Mouse (Mus musculus): Measurements from ENCODE around the gene Kncn.

The Kncn gene

GRCm38 (mm10) chr4:115884022-115884421 lies at the start of gene Kncn:
Kncn (plus strand) TSS chr4:115884400.
- peak in 1 of 2 experiments; percentile 25 for DNase-seq

GRCm38 (mm10) chr4:115835576-115835975 lies 48.6 kb upstream of the Kncn start:
- no peak for DNase-seq

GRCm38 (mm10) chr4:115838196-115838595 lies 46.0 kb upstream of the Kncn start:
- DNase-seq: no peak

DNA sequence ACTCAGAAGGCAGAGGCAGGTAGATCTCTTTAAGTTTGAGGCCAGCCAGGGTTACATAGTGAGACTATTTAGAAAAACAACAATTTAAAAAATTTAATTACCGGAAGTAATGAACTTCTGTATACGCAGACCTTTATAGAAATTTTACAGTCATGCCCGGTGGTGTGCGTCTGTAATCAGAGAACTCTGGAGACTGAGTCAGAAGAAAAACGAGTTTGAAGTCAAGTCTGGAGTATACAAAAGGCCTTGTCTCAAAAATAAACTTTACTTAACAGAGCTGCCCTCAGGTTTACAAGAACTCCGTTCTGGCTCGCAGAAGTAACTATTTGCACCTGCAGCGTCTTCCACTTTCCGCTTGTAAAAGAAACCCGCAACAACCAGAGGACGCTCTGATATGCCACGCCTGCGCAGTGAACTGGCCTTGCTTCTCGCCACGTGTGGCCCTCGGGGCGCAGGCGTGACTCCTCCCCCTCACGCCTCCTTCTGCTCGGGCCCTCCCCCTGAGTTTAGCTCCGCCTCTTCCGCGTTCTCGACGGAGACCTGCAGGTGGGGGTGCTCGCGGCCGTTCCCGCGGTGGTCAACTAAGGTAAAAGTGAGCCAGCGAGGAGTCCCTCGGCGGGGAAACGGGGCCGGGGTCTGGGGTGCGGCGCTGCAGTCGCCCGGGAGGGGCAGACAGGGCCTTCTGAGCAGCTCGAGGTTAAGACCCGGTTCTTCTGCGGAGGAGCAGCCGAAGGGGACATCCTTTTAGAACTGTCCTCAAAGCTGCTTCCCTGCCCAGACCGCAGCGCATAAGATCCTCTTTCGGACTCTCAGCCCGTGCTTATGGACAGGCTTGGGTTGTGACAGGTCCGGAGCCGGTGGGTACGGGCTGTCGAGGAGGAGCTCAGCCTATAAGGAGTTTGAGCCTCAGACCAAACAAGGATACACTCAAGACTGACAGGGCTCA lies 45.2 kb upstream of the Kncn start, which contains the start of gene Mknk1:
Gene Mknk1 (plus strand): TSS at position 503 of the 946 bp plus-strand sequence.
- peak; percentile 92 to 93 for DNase-seq

GRCm38 (mm10) chr4:115839956-115840355 lies 44.2 kb upstream of the Kncn start:
- peak; percentile 33 to 39 for DNase-seq

DNA sequence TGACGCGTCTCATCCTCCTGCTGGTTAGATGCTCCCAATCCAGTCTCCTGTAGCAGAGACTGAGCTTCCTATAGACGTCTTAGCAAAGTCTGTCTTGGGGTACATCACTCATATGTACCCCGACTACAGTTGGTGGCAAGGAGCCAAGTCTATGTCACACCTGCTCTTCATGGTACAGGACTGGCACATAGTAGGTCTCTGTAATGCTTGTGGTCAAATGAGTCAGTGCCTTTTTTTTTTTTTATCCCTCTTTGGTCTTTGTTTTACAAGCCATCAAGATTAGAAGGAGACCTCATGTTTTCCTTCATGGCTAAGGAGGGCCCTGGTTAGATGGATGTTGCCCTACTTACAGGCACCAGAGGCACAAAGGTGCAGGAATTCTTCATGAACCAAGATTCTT lies 43.4 kb upstream of the Kncn start:
- DNase-seq: no peak

GRCm38 (mm10) chr4:115846656-115847055 lies 37.5 kb upstream of the Kncn start:
- DNase-seq: no peak

- DNase-seq: no peak
Measured at GRCm38 (mm10) chr4:115847377-115847776, 36.8 kb upstream of the Kncn start.

DNA sequence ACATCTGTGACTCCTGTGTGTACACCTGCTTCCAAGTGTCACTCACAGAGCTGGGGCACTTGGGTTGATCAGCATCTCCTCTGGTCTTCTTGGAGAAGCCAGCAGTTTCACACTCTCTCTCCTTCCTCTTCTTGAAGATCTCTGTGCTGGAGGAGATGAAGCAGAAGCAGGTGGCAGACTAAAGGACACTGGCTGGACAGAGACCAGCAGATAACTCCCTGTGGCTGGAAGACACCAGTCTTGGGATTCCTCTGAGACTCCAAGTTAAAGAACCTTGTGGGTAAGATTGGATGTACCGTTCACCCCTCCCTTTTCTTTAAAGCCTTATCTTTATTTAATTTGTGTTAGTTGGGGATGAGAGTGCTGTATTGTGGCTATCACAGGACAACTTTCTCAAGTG lies 36.1 kb upstream of the Kncn start:
- DNase-seq: no peak

DNA sequence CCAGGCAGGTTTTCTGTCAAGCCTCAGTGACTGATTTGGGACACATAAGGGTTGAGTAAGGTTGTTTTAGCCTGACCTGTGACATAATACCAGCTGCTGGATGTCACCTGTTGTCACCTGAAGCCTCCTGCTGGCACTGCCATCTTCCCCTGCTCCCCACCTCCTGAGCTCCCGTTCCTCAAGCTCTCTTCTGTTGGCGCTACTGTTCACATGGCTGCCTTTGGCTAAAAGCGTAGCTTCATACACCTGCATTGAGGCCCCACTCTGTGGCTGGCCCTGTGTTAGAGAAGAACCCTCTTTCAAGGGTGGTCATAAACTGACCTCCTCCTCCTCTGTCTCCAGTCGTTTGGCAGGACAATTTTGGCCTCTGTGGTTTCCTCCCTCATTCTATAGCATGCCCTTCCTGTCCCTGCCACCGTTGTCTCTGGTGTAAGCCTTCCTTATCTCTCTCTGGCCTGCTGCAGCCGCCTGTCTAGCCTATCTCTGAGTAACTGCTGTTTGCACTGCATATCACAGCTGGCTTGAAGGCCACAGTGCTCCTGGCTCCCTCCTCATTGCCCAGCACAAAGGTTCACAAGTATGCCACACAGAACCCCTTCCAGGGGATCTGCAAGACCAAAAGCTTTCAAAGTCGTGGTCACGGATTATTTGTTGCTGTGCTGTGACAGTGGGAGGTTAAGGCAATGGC lies 35.1 kb upstream of the Kncn start:
- no peak for DNase-seq

DNA sequence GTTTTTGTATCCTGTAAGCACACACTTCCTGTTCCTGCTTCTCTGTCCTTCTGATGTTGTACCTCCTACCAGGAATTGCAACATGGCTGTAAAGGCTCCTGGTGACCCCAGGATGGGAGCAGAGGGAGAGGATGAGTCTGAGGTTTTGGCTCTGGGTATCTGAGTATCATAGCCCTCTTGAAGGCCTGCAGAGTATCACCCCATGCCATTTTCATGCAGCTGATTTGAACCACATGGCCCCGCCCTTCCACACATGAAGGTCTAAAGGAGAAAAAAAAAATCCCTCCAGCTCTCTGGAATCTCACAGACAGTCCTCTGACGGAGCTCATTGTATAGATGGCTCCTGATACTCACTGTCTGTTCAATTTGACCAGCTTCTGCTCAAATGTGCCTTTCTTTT lies 34.1 kb upstream of the Kncn start:
- DNase-seq: no peak

- DNase-seq: no peak
Measured at GRCm38 (mm10) chr4:115850631-115851030, 33.6 kb upstream of the Kncn start.

GRCm38 (mm10) chr4:115851569-115851968 lies 32.6 kb upstream of the Kncn start:
- no peak for DNase-seq

GRCm38 (mm10) chr4:115855100-115855499 lies 29.1 kb upstream of the Kncn start:
- no peak for DNase-seq

DNA sequence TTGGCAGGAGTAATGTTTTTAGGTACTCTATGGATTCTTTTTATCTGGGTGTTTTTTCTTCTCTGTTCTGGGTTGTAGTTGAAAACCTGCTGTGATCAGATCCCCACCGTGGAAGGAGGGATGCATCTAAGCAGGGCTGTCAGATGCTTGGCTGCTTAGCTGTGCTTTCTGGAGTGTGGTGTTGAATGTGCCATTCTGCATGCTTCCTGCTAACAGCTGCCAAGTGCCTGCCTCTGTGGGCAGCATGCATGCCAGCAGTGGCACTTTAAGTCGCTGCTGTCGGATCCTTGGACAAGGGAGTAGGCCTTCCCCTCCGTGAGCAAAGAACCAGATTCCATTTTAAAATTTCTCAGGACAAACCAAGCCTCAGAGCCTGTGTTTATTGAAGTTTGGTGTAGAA lies 28.6 kb upstream of the Kncn start:
- no peak for DNase-seq

DNA sequence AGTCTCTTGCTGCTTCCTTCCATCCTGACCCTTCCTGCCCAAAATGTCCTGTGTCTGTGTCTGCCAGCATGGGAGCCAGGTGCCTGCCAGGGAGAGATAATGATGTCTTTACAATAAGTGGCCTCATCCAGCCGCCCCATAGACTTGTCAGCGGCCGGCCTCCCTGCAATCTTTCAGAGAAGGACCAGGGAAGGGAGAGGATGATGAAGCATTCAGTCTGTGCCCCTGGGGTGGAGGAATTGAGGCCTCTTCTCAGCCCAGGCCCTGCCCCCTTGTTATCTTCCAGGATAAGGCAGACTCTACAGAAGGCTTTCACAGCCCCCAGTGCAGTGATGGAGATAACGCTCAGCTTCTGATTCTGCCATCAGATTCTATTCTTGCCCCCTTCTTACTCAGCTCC lies 27.9 kb upstream of the Kncn start:
- DNase-seq: no peak

- DNase-seq: no peak
Measured at GRCm38 (mm10) chr4:115857293-115857883, 26.8 kb upstream of the Kncn start.

- no peak for DNase-seq
Measured at GRCm38 (mm10) chr4:115863352-115863751, 20.8 kb upstream of the Kncn start.

DNA sequence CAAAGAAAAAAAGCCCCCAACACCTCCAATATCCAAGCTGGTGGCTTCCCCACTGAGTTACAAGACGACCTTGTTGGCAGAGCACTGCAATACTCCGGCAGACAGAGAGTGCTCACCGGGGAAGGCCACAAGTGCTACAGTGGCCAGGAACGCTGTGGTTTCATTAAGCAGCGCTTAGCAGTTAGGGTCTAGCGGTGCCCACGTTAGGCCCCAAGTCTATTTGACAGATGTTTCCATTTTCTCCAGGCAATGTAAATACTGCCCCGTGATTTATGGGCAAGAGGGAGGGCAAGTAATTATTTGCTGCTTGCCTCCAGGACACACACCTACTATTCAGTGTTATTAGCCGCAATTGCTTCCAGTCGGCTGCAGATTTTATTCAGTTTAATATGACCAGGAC lies 20.3 kb upstream of the Kncn start:
- DNase-seq: no peak

- DNase-seq: no peak
Measured at GRCm38 (mm10) chr4:115869512-115870210, 14.5 kb upstream of the Kncn start.

DNA sequence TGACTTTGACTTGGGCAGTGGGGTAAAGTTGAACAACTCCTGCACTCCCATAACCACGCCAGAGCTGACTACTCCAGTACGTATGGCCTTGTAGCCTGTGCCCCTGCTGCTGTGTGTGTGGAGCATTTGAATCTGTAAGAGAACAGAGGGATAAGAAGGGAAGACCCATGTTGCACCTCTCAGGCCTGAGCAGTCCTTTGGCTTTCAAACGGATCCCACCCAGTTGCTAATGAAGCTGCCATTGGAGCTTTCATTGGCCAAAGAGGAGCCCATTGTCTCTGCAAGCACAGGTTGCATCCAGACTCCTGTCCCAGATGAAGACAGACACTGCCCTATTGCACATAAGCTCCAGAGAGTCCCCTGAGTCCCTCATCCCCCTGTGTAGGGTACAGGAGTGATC lies 11.0 kb upstream of the Kncn start:
- DNase-seq: no peak

GRCm38 (mm10) chr4:115878216-115878678 lies 6.0 kb upstream of the Kncn start:
- DNase-seq: no peak

DNA sequence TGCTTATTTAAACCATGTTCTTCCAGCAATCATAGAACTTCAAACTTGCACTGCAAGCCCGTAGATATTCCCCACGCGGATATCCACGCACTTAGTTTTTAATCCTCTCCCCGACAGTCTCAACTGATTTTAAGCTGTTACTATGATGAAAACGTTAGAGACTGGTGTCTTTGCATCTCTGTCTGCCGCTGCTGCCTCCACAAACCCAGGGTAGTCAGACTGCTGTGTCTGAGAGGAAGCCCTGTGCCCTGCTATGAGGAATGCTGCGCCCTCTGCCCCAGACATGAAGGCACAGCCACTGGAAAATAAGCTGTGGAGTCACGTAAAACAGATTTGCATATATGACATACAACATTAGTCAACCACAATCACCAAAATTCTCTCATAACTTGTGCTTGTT lies 5.4 kb upstream of the Kncn start:
- DNase-seq: no peak

Measured in kidney, adult 8-10 months (tissue).